Mouse (Mus musculus): ENCODE results near the gene Akr1d1. TPM values are rescaled to one million over a fixed set of nuclear protein-coding genes. Genes with fewer than 3 reads are reported as not detected.

The Akr1d1 gene
- polyA plus RNA-seq, 1 experiment from 2014 or later: not detected

- in situ Hi-C loops (cut with MboI; ENCODE audit: low pct_unique_long_range_greater_than_20kb): loop anchor here (5.0 to 25.0 kb wide), 2 partner anchors 92 to 192 kb away; no protein-coding TSS in a partner anchor
- ChIA-PET CTCF (interaction anchor here (1.0 to 1.2 kb wide), 2 partner anchors 90 to 96 kb away, joined by 3 read pairs; no protein-coding TSS in a partner anchor), POLR2A (no interaction called here)
- TF ChIP-seq CTCF (IDR thresholded peaks at IDR 0.05): no peak
- peaks cover 10% of the 10 kb centered on the region for H3K27me3 ChIP-seq
- ATAC-seq (no peak), DNase-seq (ENCODE audit: low read depth, low spot score) (no peak)
Measured at GRCm38 (mm10) chr6:37554327-37554726, 24.4 kb downstream of the Akr1d1 start.

GRCm38 (mm10) chr6:37563861-37564260 lies 33.9 kb downstream of the Akr1d1 start:
- CTCF ChIA-PET: interaction anchor here (1.0 kb wide), 1 partner anchor 26 kb away, joined by 3 read pairs; no protein-coding TSS in a partner anchor
- no peak for TF ChIP-seq CTCF (IDR thresholded peaks at IDR 0.05)
- in situ Hi-C loops (cut with MboI; ENCODE audit: low pct_unique_long_range_greater_than_20kb): loop anchor here (25.0 kb wide), 1 partner anchor 202 kb away; no protein-coding TSS in a partner anchor

GRCm38 (mm10) chr6:37567363-37567762 lies 37.4 kb downstream of the Akr1d1 start:
- DNase-seq (ENCODE audit: low read depth, low spot score): no peak
- no peak for ATAC-seq
- in situ Hi-C loops (cut with MboI; ENCODE audit: low pct_unique_long_range_greater_than_20kb): loop anchor here (25.0 kb wide), 1 partner anchor 205 kb away; no protein-coding TSS in a partner anchor
- ChIA-PET POLR2A (no interaction called here), CTCF (no interaction called here)
- no peak for TF ChIP-seq CTCF (IDR thresholded peaks at IDR 0.05)
- H3K27me3 ChIP-seq: peaks cover 4% of the 10 kb centered on the region

More at GRCm38 (mm10) chr6:37563861-37564260, 33.9 kb downstream of the Akr1d1 start:
- no peak for ATAC-seq
- peaks cover 14% of the 10 kb centered on the region for H3K27me3 ChIP-seq
- no peak for DNase-seq (ENCODE audit: low read depth, low spot score)
- POLR2A ChIA-PET: no interaction called here

- ATAC-seq (no peak), DNase-seq (ENCODE audit: low read depth, low spot score) (no peak)
- POLR2A ChIA-PET: no interaction called here
- in situ Hi-C loops (cut with MboI; ENCODE audit: low pct_unique_long_range_greater_than_20kb): loop anchor here (25.0 kb wide), 1 partner anchor 210 kb away; no protein-coding TSS in a partner anchor
- no peak for TF ChIP-seq CTCF (IDR thresholded peaks at IDR 0.05)
- H3K27me3 ChIP-seq: peaks cover 6% of the 10 kb centered on the region
- CTCF ChIA-PET: interaction anchor here (1.1 kb wide), 1 partner anchor 9 kb away, joined by 3 read pairs; no protein-coding TSS in a partner anchor
Measured at GRCm38 (mm10) chr6:37571939-37572338, 42.0 kb downstream of the Akr1d1 start.

GRCm38 (mm10) chr6:37572935-37573334 lies 43.0 kb downstream of the Akr1d1 start:
- in situ Hi-C loops (cut with MboI; ENCODE audit: low pct_unique_long_range_greater_than_20kb): loop anchor here (25.0 kb wide), 1 partner anchor 211 kb away; no protein-coding TSS in a partner anchor
- POLR2A ChIA-PET: no interaction called here
- no peak for ATAC-seq

GRCm38 (mm10) chr6:37580476-37580875 lies 50.5 kb downstream of the Akr1d1 start:
- no peak for TF ChIP-seq CTCF (IDR thresholded peaks at IDR 0.05)
- ChIA-PET CTCF (interaction anchor here (1.2 to 1.4 kb wide), 2 partner anchors 8 to 10 kb away, joined by 3 to 4 read pairs; no protein-coding TSS in a partner anchor), POLR2A (interaction anchor here (1.5 kb wide), 1 partner anchor 15 kb away, joined by 4 read pairs; no protein-coding TSS in a partner anchor)
- no peak for ATAC-seq
- no peak for DNase-seq (ENCODE audit: low read depth, low spot score)
- H3K27me3 ChIP-seq: no peaks in the 10 kb centered on the region
- in situ Hi-C loops (cut with MboI; ENCODE audit: low pct_unique_long_range_greater_than_20kb): no loop called here

More at GRCm38 (mm10) chr6:37572935-37573334, 43.0 kb downstream of the Akr1d1 start:
- peaks cover 6% of the 10 kb centered on the region for H3K27me3 ChIP-seq
- no peak for TF ChIP-seq CTCF (IDR thresholded peaks at IDR 0.05)
- CTCF ChIA-PET: no interaction called here
- no peak for DNase-seq (ENCODE audit: low read depth, low spot score)

- no peaks in the 10 kb centered on the region for H3K27me3 ChIP-seq
- DNase-seq (ENCODE audit: low read depth, low spot score) (peak; percentile 27), ATAC-seq (peak; percentile 62)
- ChIA-PET POLR2A (no interaction called here), CTCF (interaction anchor here (1.1 to 1.3 kb wide), 4 partner anchors 8 to 26 kb away, joined by 3 to 4 read pairs (median 3); no protein-coding TSS in a partner anchor)
- TF ChIP-seq CTCF (IDR thresholded peaks at IDR 0.05): peak; percentile 82
- in situ Hi-C loops (cut with MboI; ENCODE audit: low pct_unique_long_range_greater_than_20kb): no loop called here
Measured at GRCm38 (mm10) chr6:37589340-37589962, 59.5 kb downstream of the Akr1d1 start.

GRCm38 (mm10) chr6:37590800-37591199 lies 60.8 kb downstream of the Akr1d1 start:
- TF ChIP-seq CTCF (IDR thresholded peaks at IDR 0.05): no peak
- in situ Hi-C loops (cut with MboI; ENCODE audit: low pct_unique_long_range_greater_than_20kb): loop anchor here (5.0 kb wide), 1 partner anchor 467 kb away; no protein-coding TSS in a partner anchor
- ATAC-seq (no peak), DNase-seq (ENCODE audit: low read depth, low spot score) (no peak)
- ChIA-PET CTCF (interaction anchor here (1.1 to 1.3 kb wide), 4 partner anchors 10 to 25 kb away, joined by 3 to 4 read pairs (median 3); no protein-coding TSS in a partner anchor), POLR2A (no interaction called here)
- no peaks in the 10 kb centered on the region for H3K27me3 ChIP-seq

GRCm38 (mm10) chr6:37592101-37593032 lies 62.4 kb downstream of the Akr1d1 start:
- POLR2A ChIA-PET: no interaction called here

GRCm38 (mm10) chr6:37593033-37593374 lies 63.0 kb downstream of the Akr1d1 start:
- ChIA-PET POLR2A (no interaction called here), CTCF (no interaction called here)
- no peak for TF ChIP-seq CTCF (IDR thresholded peaks at IDR 0.05)
- in situ Hi-C loops (cut with MboI; ENCODE audit: low pct_unique_long_range_greater_than_20kb): loop anchor here (5.0 kb wide), 1 partner anchor 464 kb away; no protein-coding TSS in a partner anchor
- no peak for ATAC-seq
- no peaks in the 10 kb centered on the region for H3K27me3 ChIP-seq
- no peak for DNase-seq (ENCODE audit: low read depth, low spot score)

More at GRCm38 (mm10) chr6:37592101-37593032, 62.4 kb downstream of the Akr1d1 start:
- ATAC-seq (no peak), DNase-seq (ENCODE audit: low read depth, low spot score) (no peak)
- CTCF ChIA-PET: no interaction called here
- peak; percentile 64 for TF ChIP-seq CTCF (IDR thresholded peaks at IDR 0.05)
- in situ Hi-C loops (cut with MboI; ENCODE audit: low pct_unique_long_range_greater_than_20kb): loop anchor here (5.0 kb wide), 1 partner anchor 465 kb away; no protein-coding TSS in a partner anchor
- no peaks in the 10 kb centered on the region for H3K27me3 ChIP-seq

Measured in Patski (cell line).